Mouse (Mus musculus) heart, postnatal 0 days (tissue): ENCODE results near the gene Clec2l. TPM values are rescaled to one million over a fixed set of nuclear protein-coding genes. Genes with fewer than 3 reads are reported as not detected.
A peak's percentile ranks its signal among the peaks of the same experiment; 100 is the strongest.
"Not testable (repeated sequence)": the region's sequence is repeated elsewhere in the genome, so short reads cannot be mapped to it uniquely, and the experiment has no call there.

Experiments
- ATAC-seq: fragments of 200-750 bp; cut with Nextera tagmentation; 2 replicates; pipeline ENCODE4 v1.8.0; 2017; ENCODE audit warnings: low read depth, moderate number of reproducible peaks, moderate library complexity; ENCODE audit not compliant: insufficient read depth
- DNase-seq: peaks from one replicate; pipeline ENCODE4 v3.0.0-alpha.2; 2016; ENCODE audit warnings: low spot score
- H3K27ac ChIP-seq: fragments of 300-500 bp; sonication (generic); 2 replicates; pipeline ENCODE4 v1.5.1; 2014; ENCODE audit warnings: low read depth, mild to moderate bottlenecking
- H3K27me3 ChIP-seq: fragments of 300-500 bp; sonication (generic); 2 replicates; pipeline ENCODE4 v1.6.1; 2014; ENCODE audit warnings: low read length, mixed read lengths; ENCODE audit not compliant: control insufficient read depth, insufficient read depth
- H3K36me3 ChIP-seq: fragments of 300-500 bp; sonication (generic); replicated peaks from 2 replicates; pipeline ENCODE4 v1.6.1; 2014; ENCODE audit warnings: low read length, mixed read lengths; ENCODE audit not compliant: control insufficient read depth, insufficient read depth
- H3K4me1 ChIP-seq: fragments of 300-500 bp; sonication (generic); 2 replicates; pipeline ENCODE4 v1.6.1; 2014; ENCODE audit warnings: antibody characterized with exemption; ENCODE audit not compliant: control insufficient read depth, insufficient read depth
- H3K4me2 ChIP-seq: fragments of 300-500 bp; sonication (generic); 2 replicates; pipeline ENCODE4 v1.6.1; 2014; ENCODE audit warnings: low read depth, mild to moderate bottlenecking, low read length, moderate library complexity
- H3K4me3 ChIP-seq: fragments of 300-500 bp; sonication (generic); 2 replicates; pipeline ENCODE4 v1.5.1; 2014; ENCODE audit warnings: low read depth, low read length
- H3K9ac ChIP-seq: fragments of 300-500 bp; sonication (generic); replicated peaks from 2 replicates; pipeline ENCODE4 v1.6.1; 2014; ENCODE audit warnings: low read depth, low read length, mixed read lengths
- H3K9me3 ChIP-seq: fragments of 300-500 bp; sonication (generic); replicated peaks from 2 replicates; pipeline ENCODE4 v1.6.1; 2016; ENCODE audit warnings: low read length; ENCODE audit not compliant: control insufficient read depth
- CTCF ChIP-seq: IDR thresholded peaks from 2 replicates; pipeline ENCODE4 v1.5.1; 2016; ENCODE audit warnings: antibody characterized with exemption, control low read depth, low read depth
- EP300 ChIP-seq: IDR thresholded peaks from 2 replicates; pipeline ENCODE4 v1.6.1; 2016; ENCODE audit warnings: antibody characterized with exemption, low read depth
- WGBS: fragments of 180-500 bp; shearing (Covaris S2); extraction: QIAGEN DNeasy Blood & Tissue Kit; methylation state at CpG from one replicate; pipeline ENCODE4 v1.1.7; 2014; 5-methylcytosine and 5-hydroxymethylcytosine counted together
- polyA plus RNA-seq: library from polyadenylated mRNA; unstranded; fragments of >200 nt; fragmentation: Nextera tagmentation; extraction: Ambion mirVana; gene quantifications from 2 replicates; pipeline ENCODE4 v1.2.1, GENCODE M21; 2015
- total RNA-seq: library from RNA; depleted of rRNA; stranded (reverse); fragments of >200 nt; gene quantifications from 2 replicates; pipeline ENCODE4 v1.2.3, GENCODE M21; 2014; ENCODE audit warnings: low replicate concordance

The Clec2l gene
- total and polyA plus RNA-seq, 2 experiments from 2014 or later: 1.2 to 3.4 TPM

GRCm38 (mm10) chr6:38642593-38642992, 20.3 kb upstream of the Clec2l start:
- TF ChIP-seq EP300 (no peak), CTCF (no peak)
- Histone ChIP-seq H3K27ac (no peak overlapping the region), H3K36me3 (no peaks in the 10 kb centered on the region), H3K4me1 (peaks cover 4% of the 10 kb centered on the region), H3K27me3 (peaks cover 42% of the 10 kb centered on the region), H3K4me2 (no peak overlapping the region), H3K4me3 (no peak overlapping the region), H3K9ac (no peak overlapping the region), H3K9me3 (no peaks in the 10 kb centered on the region)
- ATAC-seq (peak; percentile 36; the same call in 1 of the 2 replicates), DNase-seq (no peak)
- 37% methylated on average over 5 of the region's 5 CpGs for WGBS

DNA sequence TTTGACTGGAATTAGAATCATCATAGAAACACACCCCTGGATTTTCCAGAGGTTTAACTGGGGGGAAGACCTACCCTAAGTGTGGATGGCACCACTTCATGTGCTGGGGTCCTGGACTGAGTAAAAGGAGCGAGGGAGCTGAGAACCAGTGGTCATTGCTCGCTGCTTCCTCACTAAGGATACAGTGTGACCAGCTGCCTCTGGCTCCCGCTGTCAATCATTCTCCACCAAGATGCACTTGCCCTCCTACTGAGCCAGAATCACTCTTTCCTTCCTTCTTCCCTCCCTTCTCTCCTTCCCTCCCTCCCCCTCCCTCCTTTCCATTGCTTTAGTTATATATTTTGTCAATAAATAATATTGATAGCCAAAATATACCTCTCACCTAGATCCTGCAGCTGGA, 19.8 kb upstream of the Clec2l start:
- DNase-seq: no peak
- 68% methylated on average over 3 of the region's 3 CpGs for WGBS

GRCm38 (mm10) chr6:38649545-38649944, 13.3 kb upstream of the Clec2l start:
- H3K9me3 ChIP-seq: no peaks in the 10 kb centered on the region
- TF ChIP-seq CTCF: no peak
- no peak for TF ChIP-seq EP300
- no peak for ATAC-seq
- H3K4me3 ChIP-seq: no peak overlapping the region
- 68% methylated on average over 3 of the region's 3 CpGs for WGBS
- DNase-seq: no peak
- H3K27me3 ChIP-seq: no peaks in the 10 kb centered on the region
- no peaks in the 10 kb centered on the region for H3K4me1 ChIP-seq
- no peak overlapping the region for H3K9ac ChIP-seq
- no peak overlapping the region for H3K27ac ChIP-seq
- no peak overlapping the region for H3K4me2 ChIP-seq
- H3K36me3 ChIP-seq: no peaks in the 10 kb centered on the region

More for the DNA sequence above, 19.8 kb upstream of the Clec2l start:
- no peak for TF ChIP-seq CTCF
- TF ChIP-seq EP300: no peak
- H3K9ac ChIP-seq: no peak overlapping the region
- ATAC-seq: no peak
- H3K27me3 ChIP-seq: peaks cover 37% of the 10 kb centered on the region
- H3K4me1 ChIP-seq: peaks cover 4% of the 10 kb centered on the region
- H3K4me2 ChIP-seq: no peak overlapping the region
- no peak overlapping the region for H3K27ac ChIP-seq
- H3K4me3 ChIP-seq: no peak overlapping the region
- no peaks in the 10 kb centered on the region for H3K9me3 ChIP-seq
- no peaks in the 10 kb centered on the region for H3K36me3 ChIP-seq

GRCm38 (mm10) chr6:38650263-38650937, 12.5 kb upstream of the Clec2l start:
- H3K27me3 ChIP-seq: no peaks in the 10 kb centered on the region
- no peak overlapping the region for H3K9ac ChIP-seq
- H3K9me3 ChIP-seq: no peaks in the 10 kb centered on the region
- no peaks in the 10 kb centered on the region for H3K4me1 ChIP-seq
- WGBS: 33% methylated on average over 14 of the region's 14 CpGs
- TF ChIP-seq EP300 (no peak), CTCF (peak; percentile 96)
- no peak overlapping the region for H3K4me2 ChIP-seq
- no peaks in the 10 kb centered on the region for H3K36me3 ChIP-seq
- ATAC-seq (peak; percentile 72; the same call in 1 of the 2 replicates), DNase-seq (peak; percentile 58)
- H3K27ac ChIP-seq: no peak overlapping the region
- H3K4me3 ChIP-seq: no peak overlapping the region

- ATAC-seq (no peak), DNase-seq (no peak)
- WGBS: 80% methylated on average over 4 of the region's 4 CpGs
- no peak overlapping the region for H3K27ac ChIP-seq
- TF ChIP-seq EP300: no peak
- no peak overlapping the region for H3K4me2 ChIP-seq
- H3K36me3 ChIP-seq: no peaks in the 10 kb centered on the region
- H3K9ac ChIP-seq: no peak overlapping the region
- H3K4me1 ChIP-seq: peaks cover 4% of the 10 kb centered on the region; the same call in 1 of the 2 replicates
- H3K4me3 ChIP-seq: no peak overlapping the region
- no peaks in the 10 kb centered on the region for H3K9me3 ChIP-seq
- H3K27me3 ChIP-seq: peaks cover 33% of the 10 kb centered on the region
These were observed 1.2 kb upstream of the Clec2l start for GRCm38 (mm10) chr6:38661626-38662025.

DNA sequence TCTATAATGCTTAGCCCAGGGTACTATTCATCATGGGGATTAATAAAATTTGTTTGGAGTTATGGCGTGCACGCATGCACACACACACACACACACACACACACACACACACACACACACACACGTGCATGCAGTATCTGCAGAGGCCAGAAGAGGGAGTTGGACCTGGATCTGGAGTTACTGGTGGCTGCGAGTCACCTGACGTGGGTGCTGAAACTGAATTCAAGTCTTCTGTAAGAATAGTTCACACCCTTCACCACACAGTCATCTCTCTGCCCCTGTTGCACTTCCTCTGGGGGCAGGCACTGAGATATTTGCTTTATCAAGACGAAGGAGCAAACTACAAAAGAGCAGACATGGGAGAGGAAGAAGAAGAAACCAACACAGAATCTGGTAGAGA, 6.7 kb downstream of the Clec2l start:
- H3K4me1 ChIP-seq: no peaks in the 10 kb centered on the region
- TF ChIP-seq CTCF (no peak), EP300 (no peak)
- ATAC-seq (no peak), DNase-seq (no peak)
- H3K9me3 ChIP-seq: no peaks in the 10 kb centered on the region
- H3K9ac ChIP-seq: no peak overlapping the region
- no peak overlapping the region for H3K4me2 ChIP-seq
- H3K27ac ChIP-seq: no peak overlapping the region
- no peaks in the 10 kb centered on the region for H3K36me3 ChIP-seq
- no peaks in the 10 kb centered on the region for H3K27me3 ChIP-seq
- WGBS: 69% methylated on average over 6 of the region's 6 CpGs
- no peak overlapping the region for H3K4me3 ChIP-seq

DNA sequence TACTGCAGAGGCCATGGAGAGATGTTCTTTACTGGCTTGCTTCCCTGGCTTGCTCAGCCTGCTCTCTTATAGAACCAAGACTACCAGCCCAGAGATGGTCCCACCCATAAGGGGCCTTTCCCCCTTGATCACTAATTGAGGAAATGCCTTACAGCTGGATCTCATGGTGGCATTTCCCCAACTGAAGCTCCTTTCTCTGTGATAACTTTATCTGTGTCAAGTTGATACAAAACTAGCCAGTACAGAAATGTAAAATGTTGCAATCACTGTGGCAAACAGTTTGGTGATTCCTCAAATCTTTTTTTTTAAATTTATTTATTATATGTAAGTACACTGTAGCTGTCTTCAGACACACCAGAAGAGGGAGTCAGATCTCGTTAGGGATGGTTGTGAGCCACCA, 7.6 kb downstream of the Clec2l start:
- not testable (repeated sequence) for H3K4me1 ChIP-seq, ATAC-seq, H3K9me3 ChIP-seq, H3K27me3 ChIP-seq, H3K27ac ChIP-seq, H3K36me3 ChIP-seq, DNase-seq, H3K9ac ChIP-seq, H3K4me3 ChIP-seq, H3K4me2 ChIP-seq
- 91% methylated on average over 1 of the region's 1 CpGs for WGBS
